Mouse (Mus musculus) liver, embryonic 14.5 days (tissue): ENCODE measurements around the gene Syt3. TPM values are rescaled to one million over a fixed set of nuclear protein-coding genes. Genes with fewer than 3 reads are reported as not detected.
A peak's percentile ranks its signal among the peaks of the same experiment; 100 is the strongest.

Source experiments
- ATAC-seq: fragments of 200-750 bp; cut with Nextera tagmentation; 2 replicates; pipeline ENCODE4 v1.8.0; 2017; ENCODE audit warnings: moderate number of reproducible peaks, mild to moderate bottlenecking, moderate library complexity; ENCODE audit not compliant: insufficient read depth
- DNase-seq, 3 experiments: peaks; one replicate each; pipeline ENCODE4 v3.0.0-alpha.2; 2012 to 2013; ENCODE audit warnings: low read depth in 3 of 3, low spot score in 3 of 3
- H3K27ac ChIP-seq: fragments of 300-500 bp; sonication (generic); 2 replicates; pipeline ENCODE4 v1.5.1; 2014; ENCODE audit warnings: moderate library complexity, mild to moderate bottlenecking, control low read depth, inconsistent platforms
- H3K27me3 ChIP-seq: fragments of 300-500 bp; sonication (generic); 2 replicates; pipeline ENCODE4 v1.6.1; 2014; ENCODE audit warnings: mild to moderate bottlenecking, low read length, moderate library complexity; ENCODE audit not compliant: control insufficient read depth, insufficient read depth
- H3K36me3 ChIP-seq: fragments of 300-500 bp; sonication (generic); replicated peaks from 2 replicates; pipeline ENCODE4 v1.6.1; 2014; ENCODE audit warnings: low read depth; ENCODE audit not compliant: control insufficient read depth, insufficient read depth
- H3K4me1 ChIP-seq, 2 experiments: fragments of 200-500 bp in 1 of 2; fragments of 300-500 bp in 1 of 2; sonication (generic) in 1 of 2; replicated peaks; 2 replicates each; pipeline ENCODE4 v1.6.1; 2012 to 2014; ENCODE audit warnings: antibody characterized with exemption in 1 of 2, inconsistent platforms in 1 of 2, low read length in 1 of 2; ENCODE audit not compliant: control insufficient read depth in 2 of 2, insufficient read depth in 2 of 2
- H3K4me2 ChIP-seq: fragments of 300-500 bp; sonication (generic); 2 replicates; pipeline ENCODE4 v1.6.1; 2014; ENCODE audit warnings: low read depth, mild to moderate bottlenecking, control low read depth, moderate library complexity
- H3K4me3 ChIP-seq, 2 experiments: fragments of 200-500 bp in 1 of 2; fragments of 300-500 bp in 1 of 2; sonication (generic) in 1 of 2; 2 replicates each; pipeline ENCODE4 v1.5.1; 2012 to 2014; ENCODE audit warnings: low read depth in 2 of 2, low read length in 2 of 2, mild to moderate bottlenecking in 2 of 2, control low read depth in 1 of 2, inconsistent platforms in 1 of 2, moderate library complexity in 1 of 2; ENCODE audit not compliant: insufficient read depth in 1 of 2
- H3K9ac ChIP-seq: fragments of 300-500 bp; sonication (generic); replicated peaks from 2 replicates; pipeline ENCODE4 v1.6.1; 2014; ENCODE audit warnings: mild to moderate bottlenecking, control low read depth, moderate library complexity
- H3K9me3 ChIP-seq: fragments of 300-500 bp; sonication (generic); 2 replicates; pipeline ENCODE4 v1.6.1; 2016; ENCODE audit warnings: low read length, mixed read lengths; ENCODE audit not compliant: control insufficient read depth
- CTCF ChIP-seq: IDR thresholded peaks from 2 replicates; pipeline ENCODE4 v1.5.1; 2016; ENCODE audit warnings: antibody characterized with exemption, low read depth, control low read depth
- EP300 ChIP-seq: IDR thresholded peaks from 2 replicates; pipeline ENCODE4 v1.6.1; 2016; ENCODE audit warnings: antibody characterized with exemption, low read depth
- WGBS: fragments of 180-500 bp; shearing (Covaris S2); extraction: QIAGEN DNeasy Blood & Tissue Kit; methylation state at CpG from one replicate; pipeline ENCODE4 v1.1.7; 2014; ENCODE audit not compliant: insufficient replicate concordance; 5-methylcytosine and 5-hydroxymethylcytosine counted together
- polyA plus RNA-seq, 2 experiments: library from polyadenylated mRNA; depleted of rRNA in 1 of 2; stranded (reverse) in 1 of 2; unstranded in 1 of 2; fragments of >200 nt; fragmentation: Nextera tagmentation in 1 of 2; extraction: Ambion mirVana in 1 of 2; gene quantifications; 2 replicates each; pipeline versions ENCODE4 v1.2.1 to v1.2.3; 2012 to 2014

The Syt3 gene
- polyA plus RNA-seq (2012; rRNA removed) (0.02 and 0.06 TPM in 2 replicates), polyA plus RNA-seq (2014; fragmentation: Nextera tagmentation; extraction: Ambion mirVana) (0.14 TPM in 1 of 2 replicates, not detected in the other)

DNA sequence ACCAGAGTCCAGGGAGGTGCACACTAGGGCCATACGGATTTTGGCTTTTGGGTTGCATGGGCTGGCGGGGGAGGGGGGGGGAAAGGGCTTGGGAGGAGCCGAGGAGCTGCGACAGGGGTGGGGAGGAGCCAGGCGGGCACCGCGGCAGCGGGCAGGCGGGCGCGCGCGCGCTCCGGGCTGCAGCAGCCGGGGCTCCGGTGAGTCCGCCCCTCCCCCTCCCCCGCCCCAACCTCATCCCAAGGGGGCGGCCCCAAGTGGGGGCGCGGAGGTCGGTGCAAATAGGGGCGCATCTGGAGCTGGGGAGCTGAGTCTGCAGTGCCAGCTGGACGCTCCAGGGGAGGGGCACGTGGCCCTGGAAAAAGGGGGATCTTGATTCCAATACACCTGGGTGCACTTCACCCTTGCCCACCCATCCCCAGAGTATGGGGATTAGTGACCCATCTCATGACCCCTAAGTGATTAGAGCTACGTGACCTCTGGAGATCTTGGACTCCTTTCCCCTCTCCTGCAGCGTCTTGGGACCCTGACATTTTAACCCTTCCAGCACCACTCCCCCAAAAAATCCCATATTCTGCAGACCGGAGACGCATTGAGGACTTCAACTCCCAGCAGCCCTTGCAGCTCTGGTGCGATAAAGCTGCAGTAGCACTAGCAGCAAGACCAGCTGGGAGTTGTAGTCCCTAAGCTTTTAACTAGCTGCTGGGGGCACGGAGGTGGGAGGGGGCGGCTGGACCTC lies at the start of gene Syt3:
Gene Syt3, plus strand, starts transcription at position 123 of the 736 bp plus-strand sequence.
- TF ChIP-seq CTCF (no peak), EP300 (no peak)
- H3K36me3 ChIP-seq: no peaks in the 10 kb centered on the region
- no peaks in the 10 kb centered on the region for H3K9me3 ChIP-seq
- no peak within 1 kb of the TSS for H3K9ac ChIP-seq
- 2% methylated on average over 28 of the region's 33 CpGs for WGBS
- no peak for ATAC-seq
- H3K27me3 ChIP-seq: peaks cover 16% of the 10 kb centered on the region
- peak within 1 kb of the TSS; percentile 50 for H3K4me2 ChIP-seq
- H3K4me1 ChIP-seq: no peaks in the 10 kb centered on the region
- DNase-seq: no peak
- no peak within 1 kb of the TSS for H3K27ac ChIP-seq
- peak within 1 kb of the TSS; percentile 21 to 39 for H3K4me3 ChIP-seq

DNA sequence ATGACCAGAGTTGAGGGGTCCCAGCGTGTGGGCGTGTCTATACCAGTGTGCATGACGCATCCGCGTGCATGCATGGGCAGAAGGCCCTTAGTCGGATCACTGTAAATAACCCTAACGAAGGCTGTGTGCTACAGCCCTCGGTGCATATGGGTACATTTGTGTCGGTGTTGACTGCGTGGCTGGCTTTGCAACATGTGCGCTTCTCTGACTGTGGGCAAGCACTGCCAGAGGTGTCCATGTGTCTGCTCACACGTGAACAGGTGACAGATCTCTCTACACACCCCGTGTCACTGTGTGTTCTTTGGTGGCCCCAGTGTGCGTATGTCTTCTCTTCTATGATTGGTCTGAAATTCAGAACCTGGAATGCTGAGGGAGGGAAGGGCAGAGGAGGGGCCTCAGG lies 49.8 kb upstream of the Syt3 start:
- H3K36me3 ChIP-seq: no peaks in the 10 kb centered on the region
- H3K27ac ChIP-seq: no peak overlapping the region
- no peak overlapping the region for H3K9ac ChIP-seq
- peaks cover 37% of the 10 kb centered on the region for H3K27me3 ChIP-seq
- no peaks in the 10 kb centered on the region for H3K4me1 ChIP-seq
- DNase-seq: no peak
- 58% methylated on average over 14 of the region's 14 CpGs for WGBS
- no peak for TF ChIP-seq CTCF
- TF ChIP-seq EP300: no peak
- H3K4me3 ChIP-seq: no peak overlapping the region
- H3K9me3 ChIP-seq: no peaks in the 10 kb centered on the region
- no peak overlapping the region for H3K4me2 ChIP-seq
- no peak for ATAC-seq

- DNase-seq: no peak
- Histone ChIP-seq H3K4me3 (no peak overlapping the region), H3K27me3 (peaks cover 37% of the 10 kb centered on the region), H3K9me3 (no peaks in the 10 kb centered on the region), H3K4me2 (peak overlapping the region; percentile 8; the same call in 1 of the 2 replicates), H3K27ac (no peak overlapping the region), H3K4me1 (no peaks in the 10 kb centered on the region), H3K36me3 (no peaks in the 10 kb centered on the region), H3K9ac (no peak overlapping the region)
- TF ChIP-seq EP300 (no peak), CTCF (no peak)
- WGBS: 6% methylated on average over 29 of the region's 40 CpGs
- no peak for ATAC-seq
Observed at GRCm38 (mm10) chr7:44335031-44335878, 48.6 kb upstream of the Syt3 start.

DNA sequence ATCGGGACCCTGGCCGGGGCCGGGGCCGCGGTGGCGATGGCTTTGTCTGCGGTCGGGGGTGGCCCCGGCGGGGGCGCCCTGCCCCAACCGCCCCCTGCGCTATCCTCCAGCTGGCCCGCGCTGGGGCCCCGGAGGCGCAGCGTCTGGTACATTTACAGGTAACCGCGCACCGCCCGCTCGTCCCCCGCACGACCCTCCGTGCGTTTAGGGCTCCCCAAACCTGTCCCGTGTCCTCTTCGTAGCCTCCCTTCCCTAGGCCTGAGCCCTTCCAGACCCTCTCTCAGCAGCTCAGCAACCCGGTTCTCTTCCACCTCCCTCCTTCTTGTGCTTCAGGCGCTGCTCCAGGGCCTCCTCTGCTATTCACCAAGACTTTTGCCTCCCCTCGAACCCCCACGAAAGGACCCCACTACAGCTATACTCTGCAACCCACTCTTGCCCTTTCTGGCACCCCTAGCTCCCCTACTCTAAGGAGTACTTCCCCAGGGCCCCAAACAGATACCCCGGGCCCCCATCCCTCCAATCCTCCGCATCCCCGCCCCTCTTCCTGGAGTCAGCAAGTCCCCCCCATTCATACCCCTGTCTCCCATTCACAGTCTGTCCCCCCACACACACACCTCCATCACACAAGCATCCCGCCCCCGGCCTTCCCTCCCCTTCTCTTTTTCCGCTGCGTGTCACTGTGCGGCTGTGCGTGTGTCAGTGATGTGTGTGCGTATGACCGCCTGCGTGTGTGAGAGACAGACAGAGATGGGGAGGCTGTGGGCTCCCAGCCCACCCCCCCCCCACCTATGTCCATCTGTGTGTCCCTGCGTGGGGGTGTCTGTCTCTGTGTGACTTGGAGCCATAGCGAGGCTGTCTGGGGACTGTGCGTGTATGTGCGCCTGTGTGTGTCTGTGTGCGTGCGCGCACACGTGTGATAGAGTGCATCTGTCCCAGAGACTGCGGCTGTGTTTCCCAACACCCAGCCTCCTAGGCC lies 47.6 kb upstream of the Syt3 start:
- no peak overlapping the region for H3K9ac ChIP-seq
- no peak for ATAC-seq

More for the DNA sequence above, 47.6 kb upstream of the Syt3 start:
- DNase-seq: no peak
- Histone ChIP-seq H3K4me3 (no peak overlapping the region), H3K36me3 (no peaks in the 10 kb centered on the region), H3K4me2 (peak overlapping the region; percentile 8; the same call in 1 of the 2 replicates), H3K27ac (no peak overlapping the region), H3K27me3 (peaks cover 37% of the 10 kb centered on the region), H3K9me3 (no peaks in the 10 kb centered on the region), H3K4me1 (no peaks in the 10 kb centered on the region)
- TF ChIP-seq EP300: no peak
- TF ChIP-seq CTCF: no peak
- WGBS: 7% methylated on average over 45 of the region's 54 CpGs
